Mouse (Mus musculus) CH12.LX (cell line): ENCODE data around the gene Elavl4. TPM values are rescaled to one million over a fixed set of nuclear protein-coding genes. Genes with fewer than 3 reads are reported as not detected.
A peak's percentile ranks its signal among the peaks of the same experiment; 100 is the strongest.

ENCODE experiments used
- DNase-seq: peaks from one replicate; pipeline ENCODE4 v3.0.0-alpha.2; 2013; ENCODE audit errors: extremely low read depth
- H3K27ac ChIP-seq: 2 replicates; pipeline ENCODE4 v1.5.1; 2012; ENCODE audit warnings: low read depth, mild to moderate bottlenecking, control low read depth, moderate library complexity; ENCODE audit not compliant: insufficient read depth
- H3K27me3 ChIP-seq: replicated peaks from 2 replicates; pipeline ENCODE3; 2012; ENCODE audit warnings: inconsistent platforms
- H3K36me3 ChIP-seq, 2 experiments: replicated peaks in 1 of 2; 2 replicates each; pipeline versions ENCODE3 to v1.6.1; 2012; ENCODE audit warnings: inconsistent platforms in 1 of 2, low read length in 1 of 2, mild to moderate bottlenecking in 1 of 2, mixed read lengths in 1 of 2, moderate library complexity in 1 of 2; ENCODE audit not compliant: control insufficient read depth in 1 of 2, insufficient read depth in 1 of 2
- H3K4me1 ChIP-seq, 2 experiments: 2 replicates each; pipeline ENCODE4 v1.6.1; 2012; ENCODE audit warnings: inconsistent platforms in 1 of 2, moderate library complexity in 1 of 2; ENCODE audit not compliant: insufficient read depth in 2 of 2, control insufficient read depth in 1 of 2
- H3K4me2 ChIP-seq: 2 replicates; pipeline ENCODE4 v1.6.1; 2012; ENCODE audit warnings: low read depth, mild to moderate bottlenecking, control low read depth; ENCODE audit not compliant: poor library complexity, insufficient read depth, severe bottlenecking
- H3K4me3 ChIP-seq, 3 experiments: fragments of 150-350 bp in 1 of 3; sonication (generic) in 1 of 3; replicated peaks in 1 of 3; 2 replicates each; pipeline versions ENCODE3 to v1.5.1; 2011 to 2012; ENCODE audit warnings: low read depth in 2 of 3, low read length in 2 of 3, mild to moderate bottlenecking in 2 of 3, moderate library complexity in 2 of 3, control low read depth in 1 of 3, improper control_type of control experiment in 1 of 3, inconsistent platforms in 1 of 3, mixed read lengths in 1 of 3; ENCODE audit not compliant: poor library complexity in 1 of 3
- H3K79me2 ChIP-seq: replicated peaks from 2 replicates; pipeline ENCODE4 v1.6.1; 2012; ENCODE audit warnings: mild to moderate bottlenecking, moderate library complexity; ENCODE audit not compliant: control insufficient read depth, poor library complexity, insufficient read depth, severe bottlenecking; ENCODE audit errors: extremely low read depth
- H3K9ac ChIP-seq: 2 replicates; pipeline ENCODE4 v1.6.1; 2012; ENCODE audit warnings: low read depth, mild to moderate bottlenecking, control low read depth, moderate library complexity; ENCODE audit not compliant: insufficient read depth
- H3K9me3 ChIP-seq: replicated peaks from 2 replicates; pipeline ENCODE3; 2012; ENCODE audit warnings: low read length, inconsistent platforms, mixed read lengths
- CHD1 ChIP-seq: IDR thresholded peaks from 2 replicates; pipeline ENCODE4 v1.6.1; 2012; ENCODE audit warnings: low read depth, low read length, improper control_type of control experiment, inconsistent platforms
- CHD2 ChIP-seq: IDR thresholded peaks from 2 replicates; pipeline ENCODE4 v1.6.1; 2011; ENCODE audit warnings: low read length, improper control_type of control experiment
- CTCF ChIP-seq, 2 experiments: IDR thresholded peaks in 1 of 2; conservative IDR thresholded peaks in 1 of 2; 2 replicates each; pipeline ENCODE4 v1.5.1; 2011 to 2012; ENCODE audit warnings: low read depth in 2 of 2, low read length in 2 of 2, improper control_type of control experiment in 1 of 2, inconsistent platforms in 1 of 2, mild to moderate bottlenecking in 1 of 2, moderate library complexity in 1 of 2
- E2F4 ChIP-seq: IDR thresholded peaks from 2 replicates; pipeline ENCODE4 v1.6.1; 2011; ENCODE audit warnings: low read depth, low read length, improper control_type of control experiment; ENCODE audit not compliant: insufficient replicate concordance
- EP300 ChIP-seq: IDR thresholded peaks from 2 replicates; pipeline ENCODE4 v1.6.1; 2011; ENCODE audit warnings: low read length, improper control_type of control experiment
- JUND ChIP-seq: conservative IDR thresholded peaks from 2 replicates; pipeline ENCODE4 v1.6.1; 2011; ENCODE audit warnings: low read depth, low read length, improper control_type of control experiment
- KAT2A ChIP-seq: IDR thresholded peaks from 2 replicates; pipeline ENCODE4 v1.6.1; 2012; ENCODE audit warnings: low read length, improper control_type of control experiment, inconsistent platforms; ENCODE audit not compliant: insufficient replicate concordance
- MAX ChIP-seq: IDR thresholded peaks from 2 replicates; pipeline ENCODE4 v1.6.1; 2011; ENCODE audit warnings: low read length, improper control_type of control experiment
- MAZ ChIP-seq: IDR thresholded peaks from 2 replicates; pipeline ENCODE4 v1.6.1; 2012; ENCODE audit warnings: low read depth, mild to moderate bottlenecking, inconsistent platforms, low read length, improper control_type of control experiment, moderate library complexity
- MEF2A ChIP-seq: IDR thresholded peaks from 2 replicates; pipeline ENCODE4 v1.6.1; 2014; ENCODE audit warnings: low read depth, mild to moderate bottlenecking, inconsistent platforms, low read length, improper control_type of control experiment, borderline replicate concordance
- NELFE ChIP-seq: IDR thresholded peaks from 2 replicates; pipeline ENCODE4 v1.6.1; 2011; ENCODE audit warnings: low read depth, low read length, improper control_type of control experiment
- NRF1 ChIP-seq: IDR thresholded peaks from 2 replicates; pipeline ENCODE4 v1.6.1; 2014; ENCODE audit warnings: low read depth, mild to moderate bottlenecking, inconsistent platforms, low read length, improper control_type of control experiment, moderate library complexity
- PAX5 ChIP-seq: IDR thresholded peaks from 2 replicates; pipeline ENCODE4 v1.6.1; 2012; ENCODE audit warnings: low read length, inconsistent platforms, mixed read lengths
- RCOR1 ChIP-seq: conservative IDR thresholded peaks from 2 replicates; pipeline ENCODE4 v1.6.1; 2012; ENCODE audit warnings: low read depth, mild to moderate bottlenecking, inconsistent platforms, low read length, improper control_type of control experiment
- SIN3A ChIP-seq: IDR thresholded peaks from 2 replicates; pipeline ENCODE4 v1.6.1; 2012; ENCODE audit warnings: low read length, improper control_type of control experiment, inconsistent platforms
- UBTF ChIP-seq: IDR thresholded peaks from 2 replicates; pipeline ENCODE4 v1.6.1; 2012; ENCODE audit warnings: low read depth, mild to moderate bottlenecking, inconsistent platforms, low read length, improper control_type of control experiment, moderate library complexity
- USF1 ChIP-seq: IDR thresholded peaks from 2 replicates; pipeline ENCODE4 v1.6.1; 2014; ENCODE audit warnings: low read depth, mild to moderate bottlenecking, inconsistent platforms, low read length, improper control_type of control experiment
- dilution Hi-C: fragments of 300-500 bp; cut with MboI; formaldehyde crosslinking; loops from 2 replicates; pipeline ENCODE4 v1.14.3; 2020; ENCODE audit warnings: low sequenced_read_pairs; ENCODE audit not compliant: extremely low pct_unique_long_range_greater_than_20kb, extremely low pct_ligation_motif_present
- in situ Hi-C: fragments of 300-500 bp; cut with MboI; formaldehyde crosslinking; loops from 3 replicates; pipeline ENCODE4 v1.14.3; 2019; ENCODE audit warnings: low sequenced_read_pairs, low pct_ligation_motif_present, low pct_unique_long_range_greater_than_20kb, mixed read lengths
- polyA plus RNA-seq: library from polyadenylated mRNA; unstranded; fragments of >175 nt; gene quantifications from 2 replicates; pipeline ENCODE4 v1.2.1, GENCODE M21; 2012; ENCODE audit warnings: low read depth; ENCODE audit not compliant: insufficient read length
- total RNA-seq, 2 experiments: library from RNA; depleted of rRNA; stranded (reverse); fragments of 300-350 nt in 1 of 2; fragments of >200 nt in 1 of 2; gene quantifications; 2 replicates each; pipeline ENCODE4 v1.2.3; 2012 to 2014

Elavl4 gene
- total and polyA plus RNA-seq, 3 experiments, result not detected

DNA sequence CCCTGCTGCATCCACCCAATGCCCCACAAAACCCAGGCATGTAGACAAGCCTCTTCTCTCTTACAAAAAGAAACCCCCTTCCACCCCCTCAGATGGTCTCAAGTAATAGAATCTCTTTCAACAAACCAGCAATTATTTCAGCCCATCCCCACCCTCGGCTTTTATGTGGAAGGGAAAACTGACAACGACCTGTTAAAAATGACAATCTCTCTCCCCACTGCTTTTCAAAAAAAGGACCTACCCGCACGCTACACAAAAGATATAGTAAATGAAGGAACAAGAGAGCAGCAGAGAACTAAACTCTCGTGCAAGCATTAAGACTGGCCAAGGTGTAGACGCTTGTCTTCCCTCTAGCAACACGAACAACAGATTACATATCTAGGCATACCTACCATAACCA, 64.9 kb downstream of the Elavl4 start:
- no peak for TF ChIP-seq UBTF
- TF ChIP-seq EP300, result no peak
- TF ChIP-seq RCOR1, result no peak
- no peak for TF ChIP-seq MEF2A
- TF ChIP-seq NRF1, result no peak
- no peak for TF ChIP-seq USF1
- TF ChIP-seq SIN3A, result no peak
- no peak for TF ChIP-seq JUND
- no peak for TF ChIP-seq PAX5
- TF ChIP-seq CHD1, result no peak
- TF ChIP-seq, all 38 proteins: peak for 0

GRCm38 (mm10) chr4:110286371-110286781, 65.3 kb downstream of the Elavl4 start:
- H3K79me2 ChIP-seq, result no peaks in the 10 kb centered on the region
- H3K9me3 ChIP-seq, result no peaks in the 10 kb centered on the region
- no peaks in the 10 kb centered on the region for H3K36me3 ChIP-seq
- in situ Hi-C loops, result no loop called here
- H3K4me3 ChIP-seq, result no peak overlapping the region
- TF ChIP-seq KAT2A, result no peak
- no peak for TF ChIP-seq CHD2
- TF ChIP-seq E2F4, result no peak
- no peak for TF ChIP-seq CTCF (conservative IDR thresholded peaks at IDR 0.05 in 1 of 2, IDR thresholded peaks at IDR 0.05 in 1 of 2; ENCODE audit: low read depth in 2 of 2, low read length in 2 of 2)
- TF ChIP-seq RCOR1, result no peak
- no peak for TF ChIP-seq NRF1
- TF ChIP-seq MAZ, result no peak
- TF ChIP-seq NELFE, result no peak
- TF ChIP-seq MEF2A, result no peak
- no peak for TF ChIP-seq MAX
- no peak for TF ChIP-seq PAX5
- peaks cover 2% of the 10 kb centered on the region for H3K27me3 ChIP-seq
- H3K4me2 ChIP-seq, result peak overlapping the region; percentile 79
- DNase-seq, result no peak
- no peak overlapping the region for H3K9ac ChIP-seq
- dilution Hi-C loops, result no loop called here
- no peak overlapping the region for H3K27ac ChIP-seq
- H3K4me1 ChIP-seq, result peaks cover 0 to 4% of the 10 kb centered on the region in 2 experiments; a peak in 3 of 4 replicates

More for the DNA sequence above, 64.9 kb downstream of the Elavl4 start:
- no peak overlapping the region for H3K4me3 ChIP-seq
- H3K27me3 ChIP-seq, result peaks cover 2% of the 10 kb centered on the region
- no peaks in the 10 kb centered on the region for H3K79me2 ChIP-seq
- no peaks in the 10 kb centered on the region for H3K9me3 ChIP-seq
- peaks cover 0 to 4% of the 10 kb centered on the region in 2 experiments; a peak in 3 of 4 replicates for H3K4me1 ChIP-seq
- no peak overlapping the region for H3K27ac ChIP-seq
- H3K4me2 ChIP-seq, result peak overlapping the region; percentile 79
- dilution Hi-C loops, result no loop called here
- H3K9ac ChIP-seq, result no peak overlapping the region
- in situ Hi-C loops, result no loop called here
- no peak for DNase-seq
- H3K36me3 ChIP-seq, result no peaks in the 10 kb centered on the region
